22 mouse cellular contexts compared by ENCODE assay signal in genomic region chr11:7949931-7950330, GRCm38 (mm10).
"Had no signal": no experiment of that assay in that cellular context is flagged by ENCODE, and none has a peak within 500 bp of the region (broad histone marks: within the 10 kb centered on the region; RNA-seq: fewer than 3 reads in every experiment).

No protein-coding gene starts in this region.

- H3K4me3 ChIP-seq: kidney, embryonic 15.5 days; limb, embryonic 10.5 days; limb, embryonic 13.5 days; liver, embryonic 12.5 days; liver, embryonic 15.5 days; midbrain, embryonic 12.5 days; midbrain, embryonic 15.5 days; neural tube, embryonic 12.5 days; neural tube, embryonic 15.5 days; stomach, embryonic 15.5 days had no signal

- H3K4me1 ChIP-seq: kidney, embryonic 15.5 days; limb, embryonic 10.5 days; limb, embryonic 13.5 days; liver, embryonic 12.5 days; liver, embryonic 15.5 days; midbrain, embryonic 12.5 days; midbrain, embryonic 15.5 days; neural tube, embryonic 12.5 days; neural tube, embryonic 15.5 days; stomach, embryonic 15.5 days had no signal

- DNase-seq: kidney, adult 8-10 months; kidney, postnatal 10 days; kidney, postnatal 36 days; layer of hippocampus, postnatal 36 days; liver; lung, adult 2 months; right cerebral cortex, adult 18-20 months; right cerebral cortex, postnatal 14 days; right cerebral cortex, postnatal 4 days; thymus, postnatal 25 days had no signal

- H3K36me3 ChIP-seq: kidney, embryonic 15.5 days; limb, embryonic 10.5 days; limb, embryonic 13.5 days; liver, embryonic 12.5 days; liver, embryonic 15.5 days; midbrain, embryonic 12.5 days; midbrain, embryonic 15.5 days; neural tube, embryonic 12.5 days; neural tube, embryonic 15.5 days; stomach, embryonic 15.5 days had no signal

- H3K9me3 ChIP-seq: kidney, embryonic 15.5 days; limb, embryonic 10.5 days; limb, embryonic 13.5 days; liver, embryonic 12.5 days; liver, embryonic 15.5 days; midbrain, embryonic 12.5 days; midbrain, embryonic 15.5 days; neural tube, embryonic 12.5 days; neural tube, embryonic 15.5 days; stomach, embryonic 15.5 days had no signal

- H3K27ac ChIP-seq: kidney, embryonic 15.5 days; limb, embryonic 10.5 days; limb, embryonic 13.5 days; liver, embryonic 12.5 days; liver, embryonic 15.5 days; macrophage; midbrain, embryonic 12.5 days; midbrain, embryonic 15.5 days; neural tube, embryonic 12.5 days; neural tube, embryonic 15.5 days; stomach, embryonic 15.5 days had no signal

- ATAC-seq: liver, embryonic 12.5 days; lung, postnatal 0 days; midbrain, embryonic 15.5 days had no signal

- H3K9ac ChIP-seq: kidney, embryonic 15.5 days; limb, embryonic 13.5 days; liver, embryonic 12.5 days; liver, embryonic 15.5 days; midbrain, embryonic 12.5 days; midbrain, embryonic 15.5 days; neural tube, embryonic 12.5 days; neural tube, embryonic 15.5 days; stomach, embryonic 15.5 days had no signal

- H3K4me2 ChIP-seq: kidney, embryonic 15.5 days; limb, embryonic 13.5 days; liver, embryonic 12.5 days; liver, embryonic 15.5 days; midbrain, embryonic 12.5 days; midbrain, embryonic 15.5 days; neural tube, embryonic 12.5 days; neural tube, embryonic 15.5 days; stomach, embryonic 15.5 days had no signal

- H3K27me3 ChIP-seq: kidney, embryonic 15.5 days; limb, embryonic 13.5 days; liver, embryonic 12.5 days; liver, embryonic 15.5 days; midbrain, embryonic 12.5 days; midbrain, embryonic 15.5 days; neural tube, embryonic 12.5 days; neural tube, embryonic 15.5 days; stomach, embryonic 15.5 days had no signal
